Mouse (Mus musculus): ENCODE data around the gene Shoc2. TPM values are rescaled to one million over a fixed set of nuclear protein-coding genes. Genes with fewer than 3 reads are reported as not detected.

Shoc2 gene
- polyA plus RNA-seq, 1 experiment from 2014 or later = 59.6 TPM

GRCm38 (mm10) chr19:53983336-53983735, 39.2 kb downstream of the Shoc2 start:
- Histone ChIP-seq H3K4me3 (ENCODE audit: low read length) (no peak overlapping the region), H3K9me3 (ENCODE audit: control insufficient read depth, low read length) (no peaks in the 10 kb centered on the region), H3K36me3 (ENCODE audit: control insufficient read depth, insufficient read depth, low read length) (peaks cover 11% of the 10 kb centered on the region), H3K27me3 (ENCODE audit: control insufficient read depth, insufficient read depth, low read length) (no peaks in the 10 kb centered on the region), H3K9ac (ENCODE audit: low read depth, low read length) (no peak overlapping the region), H3K27ac (ENCODE audit: low read depth, low read length) (no peak overlapping the region), H3K4me1 (ENCODE audit: control insufficient read depth, insufficient read depth, low read length) (no peaks in the 10 kb centered on the region), H3K4me2 (replicated peaks; ENCODE audit: low read depth, low read length) (no peak overlapping the region)
- WGBS = 100% methylated on average over 1 of the region's 1 CpGs
- ATAC-seq (ENCODE audit: low FRiP score, low TSS enrichment) = no peak

GRCm38 (mm10) chr19:53984628-53985027, 40.5 kb downstream of the Shoc2 start:
- 96% methylated on average over 3 of the region's 3 CpGs for WGBS
- H3K4me2 ChIP-seq (replicated peaks; ENCODE audit: low read depth, low read length) = no peak overlapping the region
- ATAC-seq (ENCODE audit: low FRiP score, low TSS enrichment) = no peak
- H3K27me3 ChIP-seq (ENCODE audit: control insufficient read depth, insufficient read depth, low read length) = no peaks in the 10 kb centered on the region
- H3K9me3 ChIP-seq (ENCODE audit: control insufficient read depth, low read length) = no peaks in the 10 kb centered on the region
- no peak overlapping the region for H3K9ac ChIP-seq (ENCODE audit: low read depth, low read length)
- H3K4me3 ChIP-seq (ENCODE audit: low read length) = no peak overlapping the region
- H3K4me1 ChIP-seq (ENCODE audit: control insufficient read depth, insufficient read depth, low read length) = no peaks in the 10 kb centered on the region
- peaks cover 16% of the 10 kb centered on the region for H3K36me3 ChIP-seq (ENCODE audit: control insufficient read depth, insufficient read depth, low read length)
- no peak overlapping the region for H3K27ac ChIP-seq (ENCODE audit: low read depth, low read length)

DNA sequence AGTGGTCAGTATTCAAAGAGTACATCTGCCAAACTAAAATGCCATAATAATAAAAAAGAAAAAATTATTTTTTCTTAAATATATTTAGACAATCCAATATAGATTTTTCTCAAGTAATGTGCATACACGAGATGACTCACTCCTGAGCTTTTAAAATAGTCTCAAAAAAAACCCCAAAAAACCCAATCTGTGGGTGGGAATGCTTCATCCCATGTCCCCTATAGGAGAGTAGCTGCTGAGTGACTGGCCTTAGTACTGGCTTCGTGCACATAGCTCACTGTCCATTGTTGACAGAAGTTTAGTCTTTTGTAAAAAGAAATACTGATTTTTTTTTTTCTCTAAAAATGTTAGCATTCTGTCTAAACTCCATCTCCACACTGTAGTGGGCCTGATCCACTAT, 46.4 kb downstream of the Shoc2 start:
- ATAC-seq (ENCODE audit: low FRiP score, low TSS enrichment) = no peak
- WGBS = 93% methylated on average over 2 of the region's 2 CpGs
- H3K27me3 ChIP-seq (ENCODE audit: control insufficient read depth, insufficient read depth, low read length) = no peaks in the 10 kb centered on the region

GRCm38 (mm10) chr19:53993860-53994259, 49.8 kb downstream of the Shoc2 start:
- Histone ChIP-seq H3K27ac (ENCODE audit: low read depth, low read length) (no peak overlapping the region), H3K36me3 (ENCODE audit: control insufficient read depth, insufficient read depth, low read length) (peaks cover 7% of the 10 kb centered on the region; the same call in 1 of the 2 replicates), H3K9me3 (ENCODE audit: control insufficient read depth, low read length) (no peaks in the 10 kb centered on the region), H3K27me3 (ENCODE audit: control insufficient read depth, insufficient read depth, low read length) (no peaks in the 10 kb centered on the region), H3K9ac (ENCODE audit: low read depth, low read length) (no peak overlapping the region), H3K4me2 (replicated peaks; ENCODE audit: low read depth, low read length) (no peak overlapping the region), H3K4me3 (ENCODE audit: low read length) (no peak overlapping the region), H3K4me1 (ENCODE audit: control insufficient read depth, insufficient read depth, low read length) (no peaks in the 10 kb centered on the region)
- no peak for ATAC-seq (ENCODE audit: low FRiP score, low TSS enrichment)
- WGBS = 74% methylated on average over 3 of the region's 3 CpGs

More for the DNA sequence above, 46.4 kb downstream of the Shoc2 start:
- Histone ChIP-seq H3K4me2 (replicated peaks; ENCODE audit: low read depth, low read length) (no peak overlapping the region), H3K4me3 (ENCODE audit: low read length) (no peak overlapping the region), H3K9me3 (ENCODE audit: control insufficient read depth, low read length) (no peaks in the 10 kb centered on the region), H3K27ac (ENCODE audit: low read depth, low read length) (no peak overlapping the region), H3K36me3 (ENCODE audit: control insufficient read depth, insufficient read depth, low read length) (peaks cover 19% of the 10 kb centered on the region), H3K4me1 (ENCODE audit: control insufficient read depth, insufficient read depth, low read length) (no peaks in the 10 kb centered on the region), H3K9ac (ENCODE audit: low read depth, low read length) (no peak overlapping the region)

DNA sequence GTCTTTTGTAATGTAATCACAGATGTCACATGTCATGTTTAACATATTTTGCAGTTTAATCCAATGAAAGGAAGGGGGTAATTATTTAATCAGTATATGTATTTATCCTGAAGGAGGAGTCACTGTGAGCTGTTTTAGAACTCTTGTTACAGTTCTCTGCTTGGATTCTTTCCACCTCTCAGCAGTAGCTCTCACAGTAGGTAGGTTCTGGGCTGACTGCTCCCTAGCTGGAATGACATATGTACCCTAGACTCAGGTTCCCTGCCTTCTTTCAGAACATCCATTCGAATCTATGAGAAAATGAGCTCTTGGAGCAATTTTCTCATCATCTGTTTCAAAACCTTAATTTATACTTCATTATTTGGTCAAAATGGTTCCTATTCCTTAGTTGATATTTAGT, 50.2 kb downstream of the Shoc2 start:
- ATAC-seq (ENCODE audit: low FRiP score, low TSS enrichment) = no peak
- no peaks in the 10 kb centered on the region for H3K9me3 ChIP-seq (ENCODE audit: control insufficient read depth, low read length)
- no peaks in the 10 kb centered on the region for H3K4me1 ChIP-seq (ENCODE audit: control insufficient read depth, insufficient read depth, low read length)
- no peak overlapping the region for H3K4me3 ChIP-seq (ENCODE audit: low read length)
- no peak overlapping the region for H3K9ac ChIP-seq (ENCODE audit: low read depth, low read length)
- H3K27me3 ChIP-seq (ENCODE audit: control insufficient read depth, insufficient read depth, low read length) = no peaks in the 10 kb centered on the region
- no peak overlapping the region for H3K27ac ChIP-seq (ENCODE audit: low read depth, low read length)
- 80% methylated on average over 1 of the region's 1 CpGs for WGBS
- no peak overlapping the region for H3K4me2 ChIP-seq (replicated peaks; ENCODE audit: low read depth, low read length)
- H3K36me3 ChIP-seq (ENCODE audit: control insufficient read depth, insufficient read depth, low read length) = peaks cover 5% of the 10 kb centered on the region; the same call in 1 of the 2 replicates

- Histone ChIP-seq H3K4me3 (ENCODE audit: low read length) (no peak overlapping the region), H3K27me3 (ENCODE audit: control insufficient read depth, insufficient read depth, low read length) (no peaks in the 10 kb centered on the region), H3K4me1 (ENCODE audit: control insufficient read depth, insufficient read depth, low read length) (0 out of 2 replicates have a peak, but pooled peaks cover 6% of the 10 kb centered on the region), H3K27ac (ENCODE audit: low read depth, low read length) (no peak overlapping the region), H3K9ac (ENCODE audit: low read depth, low read length) (no peak overlapping the region), H3K4me2 (replicated peaks; ENCODE audit: low read depth, low read length) (no peak overlapping the region), H3K9me3 (ENCODE audit: control insufficient read depth, low read length) (no peaks in the 10 kb centered on the region), H3K36me3 (ENCODE audit: control insufficient read depth, insufficient read depth, low read length) (no peaks in the 10 kb centered on the region)
- 91% methylated on average over 4 of the region's 4 CpGs for WGBS
- ATAC-seq (ENCODE audit: low FRiP score, low TSS enrichment) = no peak
Observed at GRCm38 (mm10) chr19:54010973-54011372, 66.9 kb downstream of the Shoc2 start.

DNA sequence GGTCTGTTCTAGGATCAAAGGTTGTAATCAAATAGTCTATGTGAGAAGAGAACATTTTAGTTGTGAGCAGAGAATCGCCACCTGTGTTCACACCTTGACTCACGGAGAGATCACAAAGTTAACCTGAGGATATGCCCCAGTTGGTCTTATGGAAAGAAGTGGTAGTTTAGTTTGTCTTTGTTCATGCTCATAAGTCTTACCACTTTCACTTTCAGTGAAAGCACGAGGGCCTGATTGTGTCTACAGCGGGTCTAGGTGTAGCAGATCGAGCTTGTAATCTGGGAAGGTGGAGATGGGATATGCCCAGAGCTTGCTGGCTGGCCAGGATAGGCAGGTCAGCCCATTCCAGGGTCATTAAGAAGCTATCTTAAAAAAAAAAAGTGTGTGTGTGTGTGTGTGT, 70.9 kb downstream of the Shoc2 start:
- Histone ChIP-seq H3K9ac (ENCODE audit: low read depth, low read length) (no peak overlapping the region), H3K36me3 (ENCODE audit: control insufficient read depth, insufficient read depth, low read length) (no peaks in the 10 kb centered on the region; the same call in 1 of the 2 replicates), H3K27ac (ENCODE audit: low read depth, low read length) (no peak overlapping the region), H3K4me2 (replicated peaks; ENCODE audit: low read depth, low read length) (no peak overlapping the region), H3K4me1 (ENCODE audit: control insufficient read depth, insufficient read depth, low read length) (0 out of 2 replicates have a peak, but pooled peaks cover 6% of the 10 kb centered on the region), H3K9me3 (ENCODE audit: control insufficient read depth, low read length) (no peaks in the 10 kb centered on the region), H3K27me3 (ENCODE audit: control insufficient read depth, insufficient read depth, low read length) (no peaks in the 10 kb centered on the region), H3K4me3 (ENCODE audit: low read length) (no peak overlapping the region)
- no peak for ATAC-seq (ENCODE audit: low FRiP score, low TSS enrichment)
- 94% methylated on average over 5 of the region's 5 CpGs for WGBS

DNA sequence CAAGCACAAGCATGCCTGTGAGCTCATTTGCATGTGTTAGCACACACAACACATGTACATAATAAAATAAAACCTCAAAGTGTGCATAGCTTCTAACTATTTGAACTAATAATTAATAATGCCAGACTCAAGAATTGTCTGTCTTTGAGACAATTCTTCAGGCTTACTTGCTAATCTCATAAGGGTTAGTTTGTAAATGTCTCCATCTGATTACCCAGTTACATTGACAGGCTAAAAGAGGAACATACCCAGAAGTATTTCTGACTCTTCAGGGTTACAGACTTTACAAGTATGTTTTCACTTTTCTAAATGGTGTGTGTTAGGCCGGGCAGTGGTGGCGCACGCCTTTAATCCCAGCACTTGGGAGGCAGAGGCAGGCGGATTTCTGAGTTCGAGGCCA, 71.4 kb downstream of the Shoc2 start:
- Histone ChIP-seq H3K27ac (ENCODE audit: low read depth, low read length) (no peak overlapping the region), H3K4me1 (ENCODE audit: control insufficient read depth, insufficient read depth, low read length) (0 out of 2 replicates have a peak, but pooled peaks cover 5% of the 10 kb centered on the region), H3K36me3 (ENCODE audit: control insufficient read depth, insufficient read depth, low read length) (no peaks in the 10 kb centered on the region; the same call in 1 of the 2 replicates), H3K4me2 (replicated peaks; ENCODE audit: low read depth, low read length) (no peak overlapping the region), H3K4me3 (ENCODE audit: low read length) (no peak overlapping the region), H3K9me3 (ENCODE audit: control insufficient read depth, low read length) (no peaks in the 10 kb centered on the region), H3K27me3 (ENCODE audit: control insufficient read depth, insufficient read depth, low read length) (no peaks in the 10 kb centered on the region), H3K9ac (ENCODE audit: low read depth, low read length) (no peak overlapping the region)
- 100% methylated on average over 5 of the region's 5 CpGs for WGBS
- ATAC-seq (ENCODE audit: low FRiP score, low TSS enrichment) = no peak

DNA sequence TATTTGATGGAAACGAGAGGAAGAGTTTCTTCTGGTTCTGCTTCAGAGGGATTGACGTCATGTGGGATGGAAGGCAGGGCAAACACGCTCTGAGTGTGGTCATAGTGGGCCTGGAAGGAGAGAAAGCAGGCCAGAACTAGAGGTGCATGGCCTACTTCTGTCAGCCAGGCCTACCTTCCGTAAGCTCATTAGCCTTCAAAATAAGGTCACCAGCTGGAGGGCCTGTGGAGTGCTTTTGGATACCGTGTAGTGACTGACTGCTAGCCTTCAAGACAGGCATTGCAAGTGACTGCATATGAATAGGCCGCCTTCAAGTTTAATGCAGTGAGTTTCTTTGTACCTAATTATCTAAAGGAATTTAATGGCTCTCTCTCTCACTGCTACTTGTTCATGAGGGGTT, 91.0 kb downstream of the Shoc2 start:
- no peak overlapping the region for H3K4me3 ChIP-seq (ENCODE audit: low read length)
- H3K27ac ChIP-seq (ENCODE audit: low read depth, low read length) = no peak overlapping the region
- H3K4me2 ChIP-seq (replicated peaks; ENCODE audit: low read depth, low read length) = no peak overlapping the region
- H3K9ac ChIP-seq (ENCODE audit: low read depth, low read length) = no peak overlapping the region
- H3K4me1 ChIP-seq (ENCODE audit: control insufficient read depth, insufficient read depth, low read length) = no peaks in the 10 kb centered on the region
- no peaks in the 10 kb centered on the region for H3K9me3 ChIP-seq (ENCODE audit: control insufficient read depth, low read length)
- H3K27me3 ChIP-seq (ENCODE audit: control insufficient read depth, insufficient read depth, low read length) = no peaks in the 10 kb centered on the region
- H3K36me3 ChIP-seq (ENCODE audit: control insufficient read depth, insufficient read depth, low read length) = peaks cover 25% of the 10 kb centered on the region; the same call in 1 of the 2 replicates
- ATAC-seq (ENCODE audit: low FRiP score, low TSS enrichment) = no peak
- 90% methylated on average over 6 of the region's 6 CpGs for WGBS

Data from kidney, embryonic 14.5 days (tissue).